Mouse (Mus musculus): ENCODE measurements around the gene Ap5s1.

DNA sequence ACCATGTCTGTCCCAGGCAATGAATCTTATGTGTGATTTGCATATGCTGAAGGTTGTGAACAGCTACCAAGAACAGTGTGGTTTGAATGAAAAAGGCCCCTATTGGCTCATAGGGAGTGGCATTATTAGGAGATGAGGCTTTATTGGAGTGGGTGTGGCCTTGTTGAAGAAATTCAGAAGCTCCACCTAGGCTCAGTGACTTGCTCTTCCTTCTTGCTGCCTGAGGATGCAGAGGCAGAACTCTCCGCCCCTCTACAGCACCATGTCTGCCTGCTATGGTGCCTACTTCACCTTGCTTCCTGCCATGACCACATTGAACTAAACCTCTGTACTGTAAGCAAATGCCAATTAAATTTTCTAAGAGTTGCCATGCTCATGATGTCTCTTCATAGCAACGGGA, 25.7 kb downstream of the Ap5s1 start:
- TF ChIP-seq POLR2A (IDR thresholded peaks at IDR 0.05; ENCODE audit: insufficient read depth, low read depth, low read length) (no peak), EP300 (IDR thresholded peaks at IDR 0.05; ENCODE audit: insufficient read depth, low read depth, low read length) (no peak)

All from heart, adult 2 months (tissue).